ENCODE assay signal across 18 mouse cellular contexts in the genomic region with DNA sequence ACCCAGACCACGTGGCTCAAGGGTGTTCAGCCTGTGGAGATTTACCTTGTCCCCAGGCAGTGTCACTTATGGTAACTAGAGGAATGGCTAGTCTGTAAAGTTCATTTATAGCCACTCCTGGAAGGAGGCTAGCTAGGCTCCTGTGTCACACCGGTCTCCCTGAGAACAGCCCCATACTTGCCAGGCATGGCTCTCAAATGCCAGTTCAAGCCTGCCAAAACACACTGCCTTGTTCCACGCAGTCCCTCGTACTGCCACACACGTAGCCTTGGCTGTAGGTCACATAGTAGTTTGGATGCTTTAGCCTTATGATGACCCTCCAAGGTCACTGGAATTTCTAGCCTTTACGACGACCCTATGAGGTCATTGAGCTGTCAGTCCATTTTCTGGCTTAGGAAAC. TPM values are rescaled to one million over a fixed set of nuclear protein-coding genes. Genes with fewer than 3 reads are reported as not detected.
DNase-seq lines count a peak whose midpoint lies in the region; ATAC-seq and TF ChIP-seq lines count a peak whose summit lies in the region.
"Had no signal": no experiment of that assay in that cellular context is flagged by ENCODE, and none has a peak within 500 bp of the region (broad histone marks: within the 10 kb centered on the region; RNA-seq: fewer than 3 reads in every experiment).

No protein-coding gene starts in this region.

- TF ChIP-seq CTCF in heart, adult 2 months (IDR thresholded peaks at IDR 0.05), result no peak

- no peaks in the 10 kb centered on the region for H3K9me3 ChIP-seq in heart, embryonic 11.5 days (replicated peaks; ENCODE audit: control insufficient read depth, low read length)
- no peaks in the 10 kb centered on the region for H3K9me3 ChIP-seq in intestine, embryonic 16.5 days (ENCODE audit: control insufficient read depth, low read length)
- H3K9me3 ChIP-seq: embryonic facial prominence, embryonic 12.5 days; forebrain, embryonic 15.5 days; hindbrain, embryonic 15.5 days had no signal

- no peaks in the 10 kb centered on the region for H3K79me2 ChIP-seq in heart, adult 2 months (replicated peaks; ENCODE audit: control insufficient read depth, insufficient read depth, low read length)

- ATAC-seq in heart, embryonic 11.5 days (replicated peaks; ENCODE audit: insufficient number of reproducible peaks, low FRiP score, low TSS enrichment), result no peak
- ATAC-seq in intestine, embryonic 16.5 days, result no peak
- ATAC-seq: CD4-positive, CD25-positive, alpha-beta regulatory T cell, adult 4 months; forebrain, embryonic 15.5 days; intestine, postnatal 0 days had no signal

- TF ChIP-seq POLR2A in heart, adult 2 months (IDR thresholded peaks at IDR 0.05; ENCODE audit: insufficient read depth, low read depth, low read length), result no peak

- no peak for TF ChIP-seq EP300 in heart, adult 2 months (IDR thresholded peaks at IDR 0.05; ENCODE audit: insufficient read depth, low read depth, low read length)

- peaks cover 2% of the 10 kb centered on the region; the same call in 1 of the 2 replicates for H3K36me3 ChIP-seq in heart, adult 2 months (ENCODE audit: control insufficient read depth, insufficient read depth, low read length)
- H3K36me3 ChIP-seq in heart, embryonic 11.5 days (ENCODE audit: control insufficient read depth, insufficient read depth, low read length), result no peaks in the 10 kb centered on the region
- no peaks in the 10 kb centered on the region for H3K36me3 ChIP-seq in intestine, embryonic 16.5 days (ENCODE audit: control insufficient read depth, insufficient read depth, low read length)
- H3K36me3 ChIP-seq: embryonic facial prominence, embryonic 12.5 days; forebrain, embryonic 15.5 days; G1E; hindbrain, embryonic 15.5 days had no signal

- H3K4me3 ChIP-seq in heart, adult 2 months, result no peak overlapping the region
- H3K4me3 ChIP-seq in heart, embryonic 11.5 days (ENCODE audit: low read depth, low read length), result no peak overlapping the region
- H3K4me3 ChIP-seq in intestine, embryonic 16.5 days (ENCODE audit: low read length), result no peak overlapping the region
- H3K4me3 ChIP-seq: forebrain, embryonic 15.5 days; hindbrain, embryonic 15.5 days had no signal

- H3K4me2 ChIP-seq in heart, embryonic 11.5 days, result no peak overlapping the region
- H3K4me2 ChIP-seq in intestine, embryonic 16.5 days (ENCODE audit: low read depth, low read length), result no peak overlapping the region
- H3K4me2 ChIP-seq: embryonic facial prominence, embryonic 12.5 days; forebrain, embryonic 15.5 days; hindbrain, embryonic 15.5 days had no signal

- intact Hi-C loops in heart, adult 2 months (cut with DNase I), result no loop called here

- H3K4me1 ChIP-seq in heart, adult 2 months (ENCODE audit: control insufficient read depth, insufficient read depth, low read length), result peaks cover 12% of the 10 kb centered on the region; the same call in 1 of the 2 replicates
- H3K4me1 ChIP-seq in heart, embryonic 11.5 days (ENCODE audit: control insufficient read depth, insufficient read depth, low read length), result peaks cover 3% of the 10 kb centered on the region; the same call in 1 of the 2 replicates
- no peaks in the 10 kb centered on the region for H3K4me1 ChIP-seq in intestine, embryonic 16.5 days (ENCODE audit: control insufficient read depth, insufficient read depth, low read length)
- H3K4me1 ChIP-seq: forebrain, embryonic 15.5 days had no signal

- H3K9ac ChIP-seq in heart, adult 2 months (ENCODE audit: low read depth, low read length), result no peak overlapping the region
- H3K9ac ChIP-seq in heart, embryonic 11.5 days (ENCODE audit: low read depth, low read length), result no peak overlapping the region
- H3K9ac ChIP-seq in intestine, embryonic 16.5 days (ENCODE audit: low read depth, low read length), result no peak overlapping the region
- H3K9ac ChIP-seq: embryonic facial prominence, embryonic 12.5 days; forebrain, embryonic 15.5 days; hindbrain, embryonic 15.5 days had no signal

- peak; percentile 46 for DNase-seq in adrenal gland, postnatal 14 days
- no peak for DNase-seq in adrenal gland, adult 8-10 months
- no peak for DNase-seq in heart, adult 2 months
- peak; percentile 83 for DNase-seq in gastrocnemius, postnatal 25 days
- no peak for DNase-seq in thymus, postnatal 0 days (ENCODE audit: low spot score)
- DNase-seq: adrenal gland, postnatal 10 days; B cell, adult 2 months; cerebellum, adult 11-12 months; cerebellum, adult 9-10 months; cerebellum, postnatal 25 days had no signal

- H3K27me3 ChIP-seq in heart, adult 2 months (ENCODE audit: control insufficient read depth, insufficient read depth, low read length), result no peaks in the 10 kb centered on the region
- no peaks in the 10 kb centered on the region for H3K27me3 ChIP-seq in heart, embryonic 11.5 days (ENCODE audit: control insufficient read depth, insufficient read depth, low read length)
- no peaks in the 10 kb centered on the region; the same call in 1 of the 2 replicates for H3K27me3 ChIP-seq in intestine, embryonic 16.5 days (replicated peaks; ENCODE audit: control insufficient read depth, insufficient read depth, low read length)
- H3K27me3 ChIP-seq: embryonic facial prominence, embryonic 12.5 days; forebrain, embryonic 15.5 days; hindbrain, embryonic 15.5 days had no signal

- H3K27ac ChIP-seq in heart, adult 2 months, result peak overlapping the region; percentile 79
- H3K27ac ChIP-seq in heart, embryonic 11.5 days (ENCODE audit: low read depth, low read length), result no peak overlapping the region
- no peak overlapping the region for H3K27ac ChIP-seq in intestine, embryonic 16.5 days (ENCODE audit: low read length)
- H3K27ac ChIP-seq: embryonic facial prominence, embryonic 12.5 days; forebrain, embryonic 15.5 days; hindbrain, embryonic 15.5 days had no signal

- 42% methylated on average over 7 of the region's 7 CpGs for WGBS in heart, adult 2 months
- WGBS in heart, embryonic 11.5 days (ENCODE audit: insufficient replicate concordance), result 65% methylated on average over 7 of the region's 7 CpGs
- 68% methylated on average over 7 of the region's 7 CpGs for WGBS in intestine, embryonic 16.5 days

RNA-seq across cellular contexts. Expression of gene Ip6k3, which starts 8.4 kb away (rescaled TPM):
- 0.53 and 0.56 TPM in 2 replicates for total RNA-seq in adrenal gland, postnatal 14 days (2021)
- total RNA-seq in adrenal gland, adult 8-10 months (2022), result 1 to 10 TPM in 3 of 4 experiments, under 1 TPM in 1; 0.49 to 1.8 (median 1.3) TPM
- total RNA-seq in heart, adult 2 months (2021), result 1 to 10 TPM; 4.1 to 5.6 TPM
- polyA plus RNA-seq in heart, adult 2 months (2012; rRNA removed), result 8.2 and 10.1 TPM in 2 replicates
- 0.15 and 0.26 TPM in 2 replicates for polyA plus RNA-seq in heart, embryonic 11.5 days (2014; fragmentation: Nextera tagmentation; extraction: Ambion mirVana)
- 10 to 100 TPM; 73.4 to 94.9 TPM for total RNA-seq in gastrocnemius, postnatal 25 days (2021)
- 0.09 and 0.11 TPM in 2 replicates for polyA plus RNA-seq in intestine, embryonic 16.5 days (2015; fragmentation: Nextera tagmentation; extraction: Ambion mirVana)
- polyA plus RNA-seq in thymus, postnatal 0 days (2015; fragmentation: Nextera tagmentation; extraction: Ambion mirVana), result 0.46 and 0.49 TPM in 2 replicates
- polyA plus RNA-seq: CD4-positive, CD25-positive, alpha-beta regulatory T cell, adult 4 months; G1E; intestine, postnatal 0 days had no signal

RNA-seq across cellular contexts. Expression of gene Uqcc2, which starts 25.5 kb away (rescaled TPM):
- 162 and 182 TPM in 2 replicates for total RNA-seq in adrenal gland, postnatal 14 days (2021)
- 100 to 1,000 TPM; 252 to 380 (median 304) TPM for total RNA-seq in adrenal gland, adult 8-10 months (2022)
- total RNA-seq in heart, adult 2 months (2021), result 100 to 1,000 TPM; 296 to 343 TPM
- polyA plus RNA-seq in heart, adult 2 months (2012; rRNA removed), result 288 and 395 TPM in 2 replicates
- polyA plus RNA-seq in heart, embryonic 11.5 days (2014; fragmentation: Nextera tagmentation; extraction: Ambion mirVana), result 363 and 374 TPM in 2 replicates
- 100 to 1,000 TPM; 356 to 366 TPM for total RNA-seq in gastrocnemius, postnatal 25 days (2021)
- 238 and 255 TPM in 2 replicates for polyA plus RNA-seq in intestine, embryonic 16.5 days (2015; fragmentation: Nextera tagmentation; extraction: Ambion mirVana)
- polyA plus RNA-seq in thymus, postnatal 0 days (2015; fragmentation: Nextera tagmentation; extraction: Ambion mirVana), result 266 and 304 TPM in 2 replicates

RNA-seq across cellular contexts. Expression of gene Lemd2, which starts 45.1 kb away (rescaled TPM):
- total RNA-seq in adrenal gland, postnatal 14 days (2021), result 49.6 and 54.7 TPM in 2 replicates
- 10 to 100 TPM; 58.3 to 93.1 (median 76.5) TPM for total RNA-seq in adrenal gland, adult 8-10 months (2022)
- 10 to 100 TPM; 30.0 to 31.4 TPM for total RNA-seq in heart, adult 2 months (2021)
- 38.3 and 39.5 TPM in 2 replicates for polyA plus RNA-seq in heart, adult 2 months (2012; rRNA removed)
- 6.7 and 8.4 TPM in 2 replicates for polyA plus RNA-seq in heart, embryonic 11.5 days (2014; fragmentation: Nextera tagmentation; extraction: Ambion mirVana)
- total RNA-seq in gastrocnemius, postnatal 25 days (2021), result 10 to 100 TPM; 18.0 to 21.8 TPM
- polyA plus RNA-seq in intestine, embryonic 16.5 days (2015; fragmentation: Nextera tagmentation; extraction: Ambion mirVana), result 4.9 and 5.4 TPM in 2 replicates
- 11.1 and 13.8 TPM in 2 replicates for polyA plus RNA-seq in thymus, postnatal 0 days (2015; fragmentation: Nextera tagmentation; extraction: Ambion mirVana)

Comparison
In these comparisons a context has a peak if more than half of its experiments do, and no peak if none do; other contexts are left out.
1. DNase-seq: peak in adrenal gland, postnatal 14 days (single experiment) and gastrocnemius, postnatal 25 days (single experiment); none in adrenal gland, adult 8-10 months (single experiment), heart, adult 2 months (0 of 2) and thymus, postnatal 0 days (single experiment).
2. RNA of gene Ip6k3, which starts 8.4 kb away (total RNA-seq): 73.4 to 94.9 TPM in gastrocnemius, postnatal 25 days; 4.1 to 5.6 TPM in heart, adult 2 months, 0.49 to 1.8 TPM in adrenal gland, adult 8-10 months and 0.53 to 0.56 TPM in adrenal gland, postnatal 14 days; every median in the first group is over 10 times any median in the second.